Mouse (Mus musculus) left cerebral cortex, adult 9 months (tissue): ENCODE results near the gene 9130023H24Rik.

Experiments used
- DNase-seq, 2 experiments: peaks; one replicate each; pipeline ENCODE4 v3.0.0; 2022; ENCODE audit warnings: low spot score in 2 of 2

The 9130023H24Rik gene

DNA sequence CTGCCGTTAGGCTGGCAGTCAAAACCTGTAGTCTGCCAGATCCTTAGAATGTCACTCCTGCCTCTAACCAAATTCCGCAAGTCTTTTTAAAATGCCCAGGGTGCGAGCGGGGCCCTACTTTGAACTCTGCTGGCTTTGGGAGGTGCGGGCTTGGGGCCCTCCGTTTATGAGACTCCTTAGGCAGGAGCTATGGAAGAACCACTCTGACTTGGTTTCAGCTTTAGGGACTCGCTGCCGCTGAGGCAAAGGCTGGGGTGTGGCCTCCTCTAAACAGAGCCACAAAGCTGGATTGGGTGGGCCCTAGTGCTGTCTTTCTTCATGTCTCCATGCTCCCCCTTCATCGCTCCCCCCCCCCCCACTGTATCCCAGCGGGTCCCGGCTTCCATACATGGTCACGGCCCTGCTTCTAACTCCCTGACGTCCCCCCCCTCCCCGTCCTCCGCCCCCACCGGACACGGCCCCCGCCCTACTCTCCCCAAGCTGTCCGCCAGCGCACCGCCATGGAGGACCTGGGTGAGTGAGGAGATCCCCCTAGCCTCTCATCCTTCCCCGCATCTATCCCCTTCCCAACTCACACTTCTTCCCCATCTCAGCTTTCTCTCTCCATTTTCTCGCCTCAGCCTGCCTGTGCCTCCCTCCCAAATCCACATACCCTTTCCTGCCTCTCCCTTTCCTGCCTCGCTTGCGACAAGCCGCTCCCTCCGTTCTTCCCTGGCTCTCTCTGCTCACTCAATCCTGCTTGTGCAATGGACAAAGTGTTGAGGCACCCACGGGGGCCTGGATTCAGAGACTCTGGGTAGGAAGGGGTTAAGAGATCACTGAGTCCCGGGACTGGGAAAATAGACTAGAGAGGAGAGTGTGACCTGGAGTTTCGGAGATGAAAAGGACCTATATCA, 8.9 kb upstream of the 9130023H24Rik start, which contains the start of gene Tgfb1i1:
Gene Tgfb1i1 (plus strand): TSS at position 317 of the 896 bp plus-strand sequence.
- DNase-seq = peak in 1 of 2 experiments; percentile 57

DNA sequence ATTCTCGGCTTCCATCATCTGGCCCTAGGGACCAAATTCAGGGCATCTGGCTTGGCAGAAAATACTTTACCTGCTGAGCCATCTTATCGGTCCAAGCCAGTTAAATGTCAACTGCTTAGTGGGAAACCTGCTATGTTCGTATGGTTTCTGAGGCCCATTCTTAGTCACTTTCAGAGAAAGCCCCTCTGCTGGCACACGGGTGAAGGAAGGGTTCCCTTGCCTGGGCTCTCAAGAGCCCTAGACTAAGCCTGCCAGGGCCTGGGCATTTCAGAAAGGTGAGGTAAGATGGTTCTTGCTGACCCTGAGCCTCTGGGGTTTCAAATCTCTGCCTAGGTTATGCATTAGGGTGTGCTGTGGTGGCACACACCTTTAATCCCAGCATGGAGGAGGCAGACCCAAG, 7.7 kb upstream of the 9130023H24Rik start:
- no peak for DNase-seq

DNA sequence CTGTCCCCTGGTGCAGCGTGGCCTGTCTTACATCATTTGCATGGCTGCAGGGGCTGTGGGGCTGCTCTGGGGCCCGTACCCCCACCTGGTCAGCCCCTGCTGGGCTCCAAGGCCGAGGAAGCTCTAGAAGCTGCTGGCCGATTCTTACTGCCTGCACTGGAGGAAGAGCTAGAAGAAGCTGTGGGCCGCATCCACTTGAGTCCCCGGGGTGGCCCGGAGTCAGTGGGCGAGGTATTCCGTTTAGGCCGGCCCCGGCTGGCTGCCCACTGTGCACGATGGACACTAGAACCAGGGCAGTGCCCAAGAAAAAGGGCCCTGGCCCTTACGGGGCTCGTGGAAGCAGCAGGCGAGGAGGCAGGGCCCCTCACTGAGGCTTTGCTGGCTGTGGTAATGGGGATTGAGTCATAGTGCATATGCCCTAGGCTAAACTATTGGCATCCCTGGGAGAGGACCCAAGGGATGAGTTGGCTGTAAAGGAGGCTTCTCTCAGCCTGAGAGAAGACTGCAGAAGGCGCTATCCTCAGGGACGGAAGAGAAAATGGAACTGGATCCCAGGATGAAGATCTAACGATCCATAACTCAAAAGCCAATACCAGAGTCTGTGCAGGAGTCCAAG, 6.7 kb upstream of the 9130023H24Rik start:
- DNase-seq = no peak

DNA sequence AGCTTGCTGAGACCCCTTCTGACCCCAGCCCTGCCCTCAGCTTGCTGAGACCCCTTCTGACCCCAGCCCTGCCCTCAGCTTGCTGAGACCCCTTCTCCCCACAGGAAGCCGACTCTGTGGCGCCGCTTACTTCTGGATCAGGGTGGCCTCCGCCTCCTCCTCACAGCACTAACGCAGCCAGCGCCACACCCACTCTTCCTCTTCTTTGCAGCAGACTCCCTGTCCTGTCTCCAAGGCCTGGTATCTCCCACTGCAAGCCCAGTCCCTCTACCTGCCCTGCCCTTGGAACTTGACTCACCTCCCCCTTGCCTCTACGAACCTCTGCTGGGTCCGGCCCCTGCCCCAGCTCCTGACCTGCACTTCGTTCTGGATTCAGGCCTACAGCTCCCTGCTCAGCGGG, 6.1 kb upstream of the 9130023H24Rik start:
- DNase-seq = no peak

DNA sequence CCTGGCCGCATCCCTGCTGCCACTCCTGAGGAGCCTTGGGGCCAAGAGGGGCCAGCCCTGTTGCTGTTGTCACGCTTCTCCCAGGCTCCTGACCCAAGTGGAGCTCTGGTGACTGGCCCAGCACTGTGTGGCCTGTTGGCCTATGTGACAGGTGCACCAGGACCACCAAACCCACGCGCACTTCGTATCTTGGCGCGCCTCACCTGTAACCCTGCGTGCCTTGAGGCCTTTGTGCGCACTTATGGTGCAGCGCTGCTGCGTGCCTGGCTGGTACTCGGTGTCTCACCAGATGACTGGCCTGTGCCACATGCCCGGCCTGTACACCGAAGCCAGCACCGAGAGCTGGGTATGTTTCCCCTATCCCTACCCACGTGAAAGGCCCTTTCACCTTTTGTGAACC, 4.5 kb upstream of the 9130023H24Rik start:
- DNase-seq = no peak

DNA sequence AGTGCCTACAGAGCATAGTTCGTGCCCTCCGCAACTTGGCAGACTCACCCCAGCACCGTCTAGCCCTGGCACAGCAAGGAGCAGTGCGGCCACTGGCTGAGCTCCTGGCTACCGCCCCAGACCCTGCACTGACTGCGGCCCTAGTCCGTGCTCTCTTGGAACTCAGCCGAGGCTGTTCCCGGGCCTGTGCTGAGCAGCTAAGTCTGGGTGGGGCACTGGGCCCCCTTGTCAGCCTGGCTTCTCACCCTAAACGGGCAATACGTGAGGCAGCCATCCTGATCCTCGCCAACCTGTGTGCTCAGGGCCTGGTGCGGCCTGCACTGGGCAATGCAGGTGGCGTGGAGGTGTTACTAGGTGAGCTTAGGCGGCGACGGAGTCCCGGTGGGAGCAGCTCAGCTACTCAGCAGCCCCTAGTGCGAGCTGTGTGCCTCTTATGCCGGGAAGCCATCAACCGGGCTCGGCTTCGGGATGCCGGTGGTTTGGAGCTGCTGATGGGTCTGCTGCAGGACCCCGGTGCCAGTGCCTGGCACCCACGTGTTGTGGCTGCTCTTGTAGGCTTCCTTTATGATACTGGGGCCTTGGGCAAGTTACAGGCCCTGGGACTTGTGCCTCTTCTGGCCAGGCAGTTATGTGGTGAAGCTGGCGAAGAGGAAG, 2.4 kb upstream of the 9130023H24Rik start:
- no peak for DNase-seq

DNA sequence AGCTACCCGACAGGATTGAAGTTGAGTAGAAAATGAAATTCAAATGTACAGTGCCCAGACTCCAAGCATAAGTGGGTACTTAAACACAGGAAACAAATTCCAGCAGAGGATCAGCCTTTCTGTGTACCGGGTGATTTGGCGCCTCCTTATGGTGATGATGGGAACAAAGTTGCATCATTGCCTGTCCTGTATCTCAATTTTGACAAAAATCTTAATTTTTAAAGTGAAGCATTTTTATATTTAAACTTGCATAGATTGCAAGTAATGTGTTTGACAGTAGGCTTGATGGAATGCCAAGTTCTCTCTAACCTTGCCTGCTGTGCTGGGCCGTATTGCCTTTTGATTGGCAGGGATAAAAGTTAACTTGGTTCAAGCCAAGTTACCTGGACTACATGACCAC, 1.2 kb upstream of the 9130023H24Rik start:
- DNase-seq = no peak

DNA sequence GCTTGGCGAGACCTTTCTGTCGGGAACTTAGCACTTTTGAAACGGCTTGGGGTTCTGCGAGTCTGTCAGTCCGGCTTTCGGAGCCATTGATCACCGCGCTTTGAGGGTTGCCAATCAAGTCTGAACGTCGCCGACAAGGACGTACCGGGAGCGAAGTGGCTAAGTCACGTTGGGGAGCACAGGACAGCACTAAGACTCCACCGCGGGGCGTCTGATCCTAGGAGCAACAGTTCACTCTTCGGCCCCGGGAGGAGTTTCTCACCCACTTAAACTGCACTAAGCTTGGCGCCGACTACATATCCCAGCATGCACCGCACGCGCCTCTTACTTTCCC, 271 bp downstream of the 9130023H24Rik start:
- no peak for DNase-seq

DNA sequence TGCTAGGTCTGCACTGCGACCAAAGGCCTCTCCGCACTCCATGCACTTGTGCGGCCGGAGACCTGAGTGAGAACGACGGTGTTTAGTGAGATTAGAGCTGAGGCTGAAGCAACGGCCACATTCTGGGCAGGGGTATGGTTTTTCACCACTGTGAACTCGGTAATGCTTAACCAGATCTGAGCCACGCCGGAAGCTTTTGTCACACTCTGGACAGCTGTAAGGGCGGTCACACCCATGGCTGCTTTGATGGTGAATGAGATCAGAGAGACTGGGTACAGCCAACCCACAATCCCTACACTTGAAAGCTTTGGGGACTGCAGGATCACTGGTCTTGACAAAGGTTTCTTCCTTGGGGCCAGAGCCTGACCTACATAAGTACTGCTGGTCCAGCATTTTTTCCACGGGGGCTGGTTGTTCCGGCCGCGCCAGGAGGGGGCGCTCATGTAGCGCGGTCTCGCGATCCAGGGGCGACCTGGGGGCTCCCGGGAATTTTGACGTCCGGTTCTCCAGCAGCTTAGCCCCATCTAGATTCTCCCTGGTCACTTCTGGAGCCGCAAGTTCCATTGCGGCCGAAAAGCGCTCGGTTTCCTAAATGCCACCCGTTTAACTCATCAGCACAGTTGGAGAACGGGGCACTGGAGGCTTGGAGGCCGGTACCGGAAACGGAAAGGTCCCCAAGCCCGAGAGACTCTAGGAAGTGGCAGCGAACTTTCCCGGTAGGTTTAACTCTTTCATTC, 807 bp downstream of the 9130023H24Rik start, which contains the start of gene Armc5:
Gene Armc5 (plus strand): TSS at position 487 of the 737 bp plus-strand sequence.
- peak in 1 of 2 experiments; percentile 88 for DNase-seq

DNA sequence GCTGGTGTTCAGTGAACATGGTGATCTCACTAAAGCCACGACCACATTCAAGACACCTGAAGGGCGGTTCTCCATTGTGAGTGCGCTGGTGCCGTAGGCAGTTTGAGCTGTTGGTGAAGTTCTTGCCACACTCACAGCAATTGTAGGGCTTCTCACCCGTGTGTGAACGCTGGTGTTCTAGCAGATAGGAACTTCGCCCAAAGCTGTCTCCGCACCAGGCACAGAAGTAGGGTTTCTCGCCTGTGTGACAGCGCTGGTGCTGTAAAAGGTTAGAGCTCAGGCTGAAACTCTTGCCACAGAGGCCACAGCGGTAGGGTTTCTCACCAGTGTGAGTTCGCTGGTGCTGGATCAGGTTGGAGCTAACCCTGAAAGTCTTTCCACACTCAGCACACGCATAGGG, 1.4 kb downstream of the 9130023H24Rik start:
- DNase-seq = no peak

DNA sequence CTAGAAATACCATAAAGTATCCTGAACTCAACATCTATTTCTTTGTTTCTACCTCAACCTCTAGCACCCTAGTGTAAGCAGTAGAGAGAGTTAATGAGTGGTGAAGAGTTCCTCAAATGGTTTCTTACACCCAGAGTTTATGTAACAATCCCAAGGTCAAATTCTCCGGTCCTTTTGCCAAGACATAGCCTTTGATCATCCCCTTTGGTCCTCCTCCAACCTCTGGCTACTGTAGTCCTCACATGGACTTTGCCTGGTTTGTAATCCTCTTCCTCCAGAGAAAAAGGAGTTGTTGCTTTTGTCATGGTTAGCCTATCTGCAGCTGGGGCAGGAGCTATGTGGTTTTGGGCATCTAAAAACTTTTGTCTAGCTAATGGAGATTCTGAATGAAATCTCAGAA, 2.4 kb downstream of the 9130023H24Rik start:
- DNase-seq = no peak

DNA sequence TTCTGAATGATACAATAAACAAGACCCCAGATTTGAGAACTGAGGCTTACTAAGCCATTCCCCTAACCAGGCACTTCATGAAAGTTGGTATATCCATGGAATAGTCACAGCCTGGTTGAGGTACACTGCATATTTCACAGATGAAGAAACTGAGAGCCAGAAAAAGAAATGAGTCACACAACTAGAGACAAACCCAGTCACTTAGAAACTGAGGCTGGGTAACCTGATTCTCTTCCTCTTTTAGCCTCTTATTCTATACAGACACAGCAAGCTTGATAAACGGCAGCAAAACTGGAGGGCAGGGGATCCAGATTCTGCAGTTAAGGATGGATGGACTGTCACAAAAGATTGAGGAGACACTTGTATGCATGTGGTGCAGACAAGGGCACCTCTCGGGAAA, 3.0 kb downstream of the 9130023H24Rik start:
- DNase-seq = no peak

DNA sequence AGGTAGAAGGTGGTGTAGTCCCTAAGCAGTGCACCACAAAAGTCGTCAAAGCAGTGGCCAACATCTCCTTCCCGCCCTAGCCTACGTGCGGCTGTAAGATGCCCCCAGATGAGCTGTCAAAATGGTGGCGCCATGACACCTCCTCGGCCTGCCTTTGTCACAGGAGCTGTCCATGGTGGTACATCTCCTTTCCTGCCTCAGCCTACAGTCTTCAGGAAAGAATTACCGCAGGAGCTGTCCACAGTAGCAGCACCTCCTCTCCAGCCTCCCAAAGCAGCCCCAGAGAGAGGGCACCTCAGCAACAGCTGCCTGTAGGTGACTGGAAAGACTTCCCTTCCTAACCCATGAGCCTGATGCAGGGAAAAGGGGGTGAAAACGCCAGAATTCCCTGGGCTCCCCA, 6.1 kb downstream of the 9130023H24Rik start:
- no peak for DNase-seq

DNA sequence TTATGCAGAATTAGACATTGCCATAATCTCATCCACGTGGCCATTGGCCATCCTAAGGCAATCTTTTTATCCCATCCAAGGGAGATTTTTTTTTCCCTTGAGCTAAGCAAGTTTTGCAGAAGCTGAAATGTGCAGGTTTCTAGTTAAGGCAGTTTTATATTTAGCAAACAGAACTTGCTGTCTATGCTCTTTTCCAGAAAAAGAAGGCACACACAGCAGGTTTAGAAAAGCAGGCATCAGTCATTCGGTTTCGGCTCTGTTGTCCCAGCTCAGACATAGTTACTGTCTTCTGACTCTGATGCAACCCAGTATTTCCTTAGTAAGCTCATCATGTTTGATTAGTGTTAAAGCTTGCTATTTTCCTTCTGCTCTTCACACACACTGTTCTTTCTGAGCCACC, 16.9 kb downstream of the 9130023H24Rik start:
- DNase-seq = no peak

DNA sequence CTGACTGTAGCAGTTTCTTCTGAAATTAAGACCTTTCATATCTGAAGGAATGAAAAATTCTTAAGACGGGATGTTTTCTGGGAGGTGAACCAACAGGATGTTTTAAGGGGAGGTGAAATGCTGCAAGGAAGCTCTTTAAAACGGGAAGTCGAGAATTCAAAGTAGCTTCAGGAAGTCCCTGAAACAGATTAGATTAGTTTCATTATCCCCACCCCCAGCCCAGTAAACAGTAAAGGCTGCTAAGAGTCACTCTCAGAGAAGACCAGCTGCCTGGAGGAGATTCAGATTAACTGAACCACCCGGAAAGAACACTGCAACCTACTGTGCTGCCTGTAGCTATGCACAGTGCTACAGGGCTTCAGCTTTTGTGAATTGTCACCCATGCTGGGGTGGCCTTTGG, 17.9 kb downstream of the 9130023H24Rik start:
- DNase-seq = no peak

DNA sequence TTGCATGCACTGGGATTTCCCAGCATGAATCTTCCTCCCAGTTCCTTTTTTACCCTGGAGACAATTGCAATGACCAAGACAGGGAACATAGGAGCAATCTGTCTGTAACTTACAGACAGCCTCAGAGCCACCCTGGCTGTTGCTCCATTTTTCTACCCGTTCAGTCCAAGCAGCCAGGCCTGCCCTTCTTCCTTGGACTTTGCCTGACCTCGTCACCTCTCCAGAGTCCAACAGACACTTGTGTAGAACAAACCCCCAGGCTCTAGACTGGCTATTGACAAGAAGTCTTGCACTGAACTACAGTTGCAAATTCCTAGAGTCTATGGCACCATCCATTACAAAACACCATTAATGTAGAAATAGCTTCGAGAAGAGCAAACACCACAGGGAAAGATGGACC, 28.0 kb downstream of the 9130023H24Rik start:
- no peak for DNase-seq

DNA sequence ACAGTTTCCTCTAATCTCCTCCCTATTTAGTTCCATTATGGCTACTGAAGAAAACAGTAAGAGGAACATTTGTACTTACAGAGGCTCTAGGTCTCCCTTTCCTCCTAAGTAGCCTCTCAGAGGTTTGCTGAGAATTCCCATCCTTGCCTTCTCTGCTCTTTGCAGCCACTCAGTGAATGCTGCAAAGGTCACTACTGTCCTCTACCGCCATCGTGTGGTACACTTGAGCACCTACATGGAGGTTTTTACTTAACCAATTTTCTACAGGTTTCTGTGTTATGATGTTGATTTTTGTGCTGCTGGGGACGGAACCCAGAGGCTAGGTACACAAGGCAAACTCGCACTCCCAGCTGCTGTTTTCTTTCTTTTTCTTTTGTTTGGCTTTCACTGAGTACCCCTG, 29.6 kb downstream of the 9130023H24Rik start:
- peak in 1 of 2 experiments; percentile 42 for DNase-seq

DNA sequence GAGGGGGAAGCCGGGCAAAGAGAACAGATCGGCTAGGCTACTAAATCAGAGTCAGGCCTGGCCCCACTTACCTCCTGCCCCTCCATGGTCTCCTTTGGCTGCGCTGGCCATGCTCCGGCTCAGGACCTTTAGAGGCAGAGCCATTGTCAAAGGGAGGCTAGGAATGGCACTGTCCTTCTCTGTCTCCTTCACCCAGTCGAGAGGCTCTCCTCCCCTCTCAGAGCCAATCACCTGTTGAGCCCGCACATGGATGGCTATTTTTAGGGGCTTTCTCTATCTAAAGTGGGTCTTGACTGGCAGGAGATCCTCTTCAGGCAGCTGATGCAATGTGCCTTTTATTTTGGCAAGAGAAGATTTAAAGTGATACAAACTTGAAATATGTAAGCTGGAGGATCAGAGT, 31.7 kb downstream of the 9130023H24Rik start, which contains the start of gene Cox6a2:
Gene Cox6a2 (minus strand): TSS at position 236 of the 400 bp plus-strand sequence.
- no peak for DNase-seq

DNA sequence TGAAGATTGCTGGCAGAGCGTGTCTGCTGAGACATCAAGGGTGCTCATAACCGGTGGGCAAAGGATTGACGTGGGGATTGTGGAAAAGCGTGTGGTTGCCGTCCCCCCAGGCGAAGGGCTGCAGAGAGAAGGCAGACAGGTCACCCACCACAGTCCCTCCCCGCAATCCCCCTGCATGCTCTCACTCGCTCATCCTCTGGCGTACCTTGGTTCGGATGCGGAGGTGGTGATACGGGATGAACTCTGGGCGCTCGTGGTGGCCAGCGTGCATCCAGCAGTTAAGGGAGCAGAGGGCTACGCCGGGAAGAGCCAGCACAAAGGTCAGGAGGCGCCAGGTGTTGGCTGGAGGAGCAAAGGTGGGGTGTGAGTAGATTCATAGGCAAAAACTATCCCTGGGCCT, 32.1 kb downstream of the 9130023H24Rik start:
- no peak for DNase-seq

DNA sequence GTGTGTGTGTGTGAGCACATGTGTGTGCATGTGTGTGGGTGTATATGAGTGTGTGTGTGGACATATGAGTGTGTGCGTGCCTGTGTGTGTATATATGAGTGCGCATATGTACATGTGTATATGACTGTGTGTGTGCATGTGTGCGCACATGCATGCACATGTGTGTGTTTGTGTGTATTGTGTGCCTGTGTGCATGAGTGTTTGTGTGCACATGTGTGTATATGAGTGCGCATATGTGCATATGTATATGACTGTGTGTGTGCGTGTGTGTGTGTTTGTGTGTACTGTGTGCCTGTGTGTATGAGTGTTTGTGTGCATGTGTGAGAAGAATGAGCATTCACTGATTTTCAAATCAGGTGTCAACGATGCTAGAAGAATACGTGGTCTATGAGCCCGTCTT, 33.7 kb downstream of the 9130023H24Rik start:
- no peak for DNase-seq

DNA sequence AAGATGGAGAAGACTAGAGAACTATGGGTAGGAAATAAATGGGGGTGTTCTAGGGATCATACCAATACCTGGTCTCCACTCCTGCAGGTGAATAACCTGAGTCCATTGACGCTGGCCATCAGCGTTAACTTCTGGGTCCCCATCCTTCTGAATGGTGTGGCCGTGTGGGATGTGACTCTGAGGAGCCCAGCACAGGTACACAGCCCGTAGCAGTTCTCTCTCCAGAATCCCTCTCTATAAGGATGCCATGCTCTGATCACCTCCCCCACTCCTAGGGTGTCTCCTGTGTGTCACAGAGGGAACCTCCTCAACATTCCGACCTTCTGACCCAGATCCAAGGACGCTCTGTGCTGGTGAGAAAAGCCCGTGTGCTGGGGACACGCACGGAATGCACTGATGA, 34.8 kb downstream of the 9130023H24Rik start:
- no peak for DNase-seq

DNA sequence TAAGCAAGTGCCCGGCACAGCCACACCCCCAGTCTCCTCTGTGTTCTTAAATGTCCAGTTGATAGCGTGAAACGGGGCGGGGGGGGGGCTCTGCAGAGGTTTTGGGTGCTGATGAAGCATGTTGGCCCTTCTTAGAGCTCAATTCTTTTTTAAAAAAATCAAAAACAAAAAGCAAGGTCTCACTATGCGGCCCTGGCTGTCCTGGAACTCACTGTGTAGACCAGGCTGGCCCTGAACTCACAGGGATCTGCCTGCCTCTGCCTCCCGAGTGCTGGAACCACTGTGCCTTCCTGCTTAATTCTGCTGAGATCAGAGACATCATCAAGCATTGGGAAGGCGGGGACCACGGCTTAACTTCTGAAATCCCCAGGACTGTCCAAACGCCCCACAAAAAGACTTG, 36.2 kb downstream of the 9130023H24Rik start:
- no peak for DNase-seq
